Mouse (Mus musculus) C2C12 (cell line): ENCODE measurements around the gene 8030474K03Rik.

Source experiments
- CEBPB ChIP-seq: IDR thresholded peaks from one replicate; pipeline ENCODE4 v1.6.1; 2011; ENCODE audit warnings: low read depth, mild to moderate bottlenecking, control low read depth, moderate library complexity
- CTCF ChIP-seq: IDR thresholded peaks from one replicate; pipeline ENCODE4 v1.5.1; 2011; ENCODE audit not compliant: control insufficient read depth, insufficient read depth, insufficient read length

DNA sequence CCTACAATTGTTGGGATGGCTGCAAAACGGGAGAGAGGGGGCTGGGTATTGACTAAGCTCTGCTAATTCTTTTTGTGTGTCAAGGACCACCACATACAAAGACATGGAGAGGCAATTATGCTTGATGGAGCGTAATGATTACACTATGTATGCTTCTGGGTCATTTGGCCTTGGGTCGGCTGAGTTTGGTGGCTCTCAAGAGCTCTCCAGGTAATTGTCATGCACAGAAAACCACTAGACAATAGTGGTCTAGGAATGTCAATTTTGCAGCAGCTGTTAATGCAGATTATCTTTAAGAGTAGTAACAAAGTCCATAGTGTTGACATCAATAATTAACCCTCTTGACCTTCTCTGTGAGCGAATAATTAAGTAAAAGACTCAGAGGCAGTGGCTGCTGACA lies 44.3 kb upstream of the 8030474K03Rik start:
- no peak for TF ChIP-seq CTCF
- TF ChIP-seq CEBPB = no peak
